Mouse (Mus musculus) lung, postnatal 0 days (tissue): ENCODE measurements at regions not wholly inside any gene's neighbourhood (a gene's known extent, or its start where the extent isn't known, plus 50 kb on each side); places are given as distances from the start of the nearest gene placed in this dataset.

Source experiments
- CTCF ChIP-seq: IDR thresholded peaks from 2 replicates; pipeline ENCODE4 v1.5.1; 2016; ENCODE audit warnings: antibody characterized with exemption, mild to moderate bottlenecking
- EP300 ChIP-seq: IDR thresholded peaks from 2 replicates; pipeline ENCODE4 v1.6.1; 2016; ENCODE audit warnings: antibody characterized with exemption, mild to moderate bottlenecking, control low read depth

DNA sequence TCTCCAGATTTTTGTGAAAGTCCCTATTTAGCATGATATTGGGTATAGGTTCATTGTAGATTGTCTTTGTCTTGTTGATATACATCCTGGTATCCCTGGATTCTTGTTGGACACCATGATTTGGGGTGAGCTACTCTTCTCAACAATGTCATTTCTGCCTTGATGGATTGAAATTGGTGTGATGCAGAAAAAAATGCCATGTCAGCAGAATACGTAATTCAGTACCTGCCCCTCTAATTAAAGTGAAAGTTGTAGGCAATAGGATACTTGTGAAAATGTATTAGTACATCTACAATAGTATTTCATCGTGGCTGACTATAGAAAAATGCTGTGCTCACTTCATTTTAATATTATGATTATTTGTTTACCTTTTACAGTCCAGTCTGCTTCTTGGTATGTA, 280.7 kb upstream of the Gm21293 start:
- TF ChIP-seq CTCF (no peak), EP300 (no peak)
